Mouse (Mus musculus): ENCODE results near the gene Krt13.

Gene Krt13

DNA sequence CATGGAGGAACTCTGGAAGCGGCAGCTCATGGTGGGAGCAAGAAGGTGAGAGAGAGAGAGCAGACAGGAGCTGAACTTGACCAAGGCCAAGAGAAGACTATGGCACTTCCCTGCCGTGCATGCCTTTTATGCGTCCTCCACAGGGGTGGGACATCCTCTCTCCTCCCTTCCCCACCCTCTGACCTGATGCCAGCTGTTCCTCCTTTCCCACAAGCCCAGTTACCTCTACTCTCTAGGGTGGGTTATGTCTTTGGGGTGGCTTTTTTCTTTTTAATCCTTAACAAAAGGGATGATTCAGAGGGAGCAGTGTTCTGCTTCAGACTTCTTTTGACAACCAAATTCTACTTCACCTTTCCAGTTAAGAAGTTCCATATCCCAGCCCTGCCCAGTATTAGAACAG is at the start of gene Krt13:
Gene Krt13 (minus strand): TSS at position 101 of the 400 bp plus-strand sequence.
- POLR2A ChIA-PET: interaction anchor here in 2 of 4 experiments (0.6 to 1.0 kb wide), 2 partner anchors 13 to 178 kb away, joined by 3 to 4 read pairs; no protein-coding TSS in a partner anchor
- CTCF ChIA-PET: interaction anchor here in 1 of 4 experiments (0.9 kb wide), 1 partner anchor 161 kb away, joined by 3 read pairs; no protein-coding TSS in a partner anchor

DNA sequence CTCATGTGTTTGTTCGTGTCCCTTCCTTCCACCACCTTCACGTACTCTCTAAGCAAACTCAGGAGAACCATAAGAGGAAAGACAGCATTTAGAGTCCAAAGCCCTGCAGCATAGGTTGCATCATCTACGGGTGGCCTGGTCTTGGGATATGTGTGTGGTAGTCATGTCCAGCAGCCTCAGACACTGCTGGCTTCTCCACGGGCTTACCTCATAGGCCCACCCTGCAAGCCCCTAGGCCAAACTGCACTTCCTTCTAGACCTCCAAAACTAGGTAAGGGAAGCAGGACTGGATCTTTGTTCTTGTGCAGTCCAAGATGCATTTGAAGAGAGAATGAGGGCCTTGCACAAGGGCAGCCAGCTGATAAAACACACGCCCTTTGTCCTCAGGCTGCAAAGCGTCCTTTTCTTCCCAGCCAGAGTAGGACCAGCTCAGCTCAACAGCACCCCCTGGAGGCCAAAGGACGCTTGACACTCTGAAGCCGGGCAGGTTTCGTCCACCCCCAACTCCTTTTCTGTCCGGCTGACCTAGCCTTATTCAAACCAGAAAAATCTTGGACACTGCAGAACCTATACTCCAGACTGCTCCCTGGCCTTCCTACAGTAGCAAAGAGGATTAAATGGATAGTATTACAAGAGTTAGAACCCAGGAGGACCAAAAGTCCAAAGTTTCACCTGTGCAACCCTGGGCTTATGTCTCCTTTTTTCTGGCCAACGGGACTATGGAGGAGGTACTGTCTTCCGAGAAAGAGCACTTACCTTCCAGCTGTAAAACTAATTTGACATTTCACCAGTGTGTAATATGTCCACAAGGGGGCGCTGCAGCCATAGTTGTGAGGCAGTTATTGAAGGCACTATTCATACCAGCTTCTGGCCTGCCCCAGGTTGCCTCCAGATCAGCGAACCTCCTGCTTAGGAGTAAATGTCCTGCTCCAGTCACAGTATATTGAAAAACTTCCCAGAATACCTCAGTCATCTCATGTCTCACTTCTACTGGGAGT is 47.7 kb upstream of the Krt13 start:
- CTCF ChIA-PET: interaction anchor here (0.5 to 7.2 kb wide), 90 partner anchors 9 to 1370 kb away, joined by 3 to 125 read pairs (median 4); partner anchors contain the start of genes Krt14 (in 1 of the 4), Krt19 (in 1 of the 4), Krt32 (in 1 of the 4) and Krt33b (in 1 of the 4)
- POLR2A ChIA-PET: interaction anchor here (0.6 to 1.9 kb wide), 13 partner anchors 24 to 151 kb away, joined by 3 to 13 read pairs (median 3); no protein-coding TSS in a partner anchor

DNA sequence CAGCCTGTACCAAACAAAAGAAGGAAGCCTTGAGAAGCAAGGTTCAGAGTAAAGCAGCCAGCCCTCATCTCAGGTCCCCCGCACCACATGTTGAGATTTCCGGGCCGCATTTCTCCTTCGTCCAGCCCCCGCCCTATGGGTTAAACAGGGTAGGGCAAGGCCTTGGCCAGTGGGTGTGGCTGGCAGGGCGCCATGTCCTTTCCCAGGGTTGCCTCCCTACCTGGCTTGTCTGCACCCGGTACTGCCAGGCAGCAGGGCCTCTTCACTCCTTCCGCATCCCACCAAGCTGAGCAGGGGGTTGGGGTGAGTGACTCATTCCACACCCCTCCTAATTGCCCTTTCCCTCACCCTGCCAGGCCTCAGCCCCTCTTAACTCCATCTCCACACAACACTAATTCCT is 46.7 kb upstream of the Krt13 start:
- POLR2A ChIA-PET: interaction anchor here in 2 of 4 experiments (1.1 to 1.8 kb wide), 4 partner anchors 17 to 130 kb away, joined by 3 read pairs; no protein-coding TSS in a partner anchor
- CTCF ChIA-PET: interaction anchor here (0.5 to 7.2 kb wide), 19 partner anchors 8 to 715 kb away, joined by 3 to 125 read pairs (median 9); no protein-coding TSS in a partner anchor

DNA sequence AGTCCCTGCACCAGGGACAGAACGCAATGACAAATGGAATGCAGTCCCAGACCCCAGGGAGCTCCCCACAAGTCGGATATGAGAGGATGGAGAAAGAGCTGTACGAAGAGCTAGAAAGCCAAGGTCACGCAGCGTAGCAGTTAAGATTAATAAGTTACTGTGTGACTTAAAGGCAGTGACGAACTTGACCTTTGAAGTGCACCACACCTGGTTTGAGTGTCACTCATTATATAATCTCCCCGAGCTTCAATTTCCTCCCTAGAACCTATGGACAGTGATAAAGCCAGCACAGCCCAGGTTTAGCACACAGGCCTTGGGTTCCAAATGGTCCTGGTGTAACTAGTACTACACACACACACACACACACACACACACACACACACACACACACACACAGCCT is 43.0 kb upstream of the Krt13 start:
- ChIA-PET POLR2A (interaction anchor here in 3 of 4 experiments (0.6 to 1.5 kb wide), 6 partner anchors 27 to 801 kb away, joined by 3 to 4 read pairs (median 4); partner anchors contain the start of gene Eif1 (in 1 of the 3)), CTCF (interaction anchor here in 3 of 4 experiments (0.5 to 2.3 kb wide), 10 partner anchors 35 to 779 kb away, joined by 3 to 10 read pairs (median 3); no protein-coding TSS in a partner anchor)

DNA sequence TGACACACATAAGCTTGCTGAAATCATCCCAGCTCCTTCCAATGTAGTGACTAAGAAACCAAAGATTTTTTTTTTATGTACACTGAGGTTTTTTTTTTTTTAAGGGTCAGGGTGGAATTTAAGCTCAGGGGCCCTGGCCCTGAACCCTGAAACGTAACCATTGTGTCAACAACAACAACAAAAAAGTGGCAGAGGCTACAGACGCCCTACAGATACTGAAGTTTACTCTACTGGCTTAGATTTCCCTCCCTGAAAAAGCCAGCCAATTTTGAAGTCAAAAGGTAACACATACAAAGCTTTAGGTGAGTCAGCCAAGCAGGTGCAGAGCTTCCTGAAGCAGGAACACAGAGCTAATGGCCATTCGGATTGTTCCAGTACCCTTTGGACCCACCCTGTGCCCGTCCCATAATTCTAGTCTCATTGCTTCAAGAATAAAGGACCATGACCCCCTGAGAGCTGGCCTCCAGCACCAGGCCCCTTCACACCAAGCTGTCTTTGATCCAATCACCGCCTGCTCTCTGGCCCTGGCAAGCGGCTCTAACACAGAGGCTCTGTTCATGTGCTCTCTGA is 36.6 kb upstream of the Krt13 start:
- ChIA-PET CTCF (interaction anchor here in 3 of 4 experiments (0.6 to 1.5 kb wide), 6 partner anchors 10 to 140 kb away, joined by 3 to 7 read pairs (median 4); no protein-coding TSS in a partner anchor), POLR2A (interaction anchor here in 1 of 4 experiments (0.6 to 1.6 kb wide), 3 partner anchors 13 to 18 kb away, joined by 3 to 6 read pairs (median 3); no protein-coding TSS in a partner anchor)

DNA sequence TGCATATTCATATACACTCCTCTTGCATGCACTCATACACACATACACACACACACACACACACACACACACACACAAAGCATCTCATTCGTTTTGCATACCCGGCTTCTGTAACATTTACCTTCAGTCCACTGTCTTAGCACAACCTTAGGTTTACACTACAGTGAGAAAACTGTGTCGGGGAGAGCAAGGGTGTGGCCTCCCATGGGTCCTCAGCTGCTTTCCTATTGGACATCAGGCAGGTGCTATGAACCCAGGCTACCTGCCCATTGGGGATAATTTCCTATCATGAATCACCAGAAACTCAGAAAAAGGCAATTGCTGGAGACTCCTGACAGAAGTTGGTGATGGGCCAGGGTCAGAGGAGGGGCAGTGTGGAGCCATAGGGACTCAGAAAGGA is 36.0 kb upstream of the Krt13 start:
- POLR2A ChIA-PET: interaction anchor here in 1 of 4 experiments (0.8 to 1.6 kb wide), 2 partner anchors 12 to 17 kb away, joined by 3 to 6 read pairs; no protein-coding TSS in a partner anchor
- CTCF ChIA-PET: interaction anchor here in 3 of 4 experiments (0.9 to 1.5 kb wide), 5 partner anchors 12 to 141 kb away, joined by 3 to 7 read pairs (median 5); no protein-coding TSS in a partner anchor

DNA sequence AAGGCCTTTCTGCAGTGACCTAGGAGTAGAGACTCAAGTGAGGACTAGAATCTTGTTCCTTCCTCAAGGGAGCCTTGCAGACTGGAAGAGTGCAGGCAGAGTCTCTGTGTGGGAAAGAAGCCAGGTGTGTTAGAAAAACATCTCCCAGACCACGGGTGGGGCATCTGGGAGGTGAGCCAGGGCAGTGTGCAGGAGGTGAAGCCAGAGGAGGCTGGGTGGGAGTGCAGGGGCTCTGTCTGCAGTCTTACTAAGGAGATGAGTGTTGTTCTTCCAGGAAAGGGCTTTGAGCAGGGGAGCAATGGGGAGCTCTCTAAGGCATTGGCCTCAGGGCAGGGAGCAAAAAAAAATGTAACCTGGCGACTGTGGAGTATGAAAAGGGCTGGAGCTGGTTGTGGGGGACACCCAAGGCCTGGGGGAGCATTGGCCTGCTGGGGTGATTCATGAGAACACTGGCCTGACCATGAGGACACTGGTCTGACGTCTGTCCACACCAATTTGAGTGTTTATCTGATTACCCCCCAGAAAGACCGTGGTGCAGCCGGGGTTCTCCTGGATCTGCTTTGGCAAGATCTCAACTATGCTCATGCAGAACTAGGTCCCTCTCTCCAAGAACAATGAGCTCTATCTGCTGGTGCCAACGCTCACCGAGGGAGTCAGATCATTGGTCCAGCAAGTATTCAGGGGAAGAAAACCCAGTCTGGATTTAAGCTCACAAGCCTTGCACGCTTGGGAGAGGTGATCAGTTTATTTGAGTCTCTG is 34.3 kb upstream of the Krt13 start:
- ChIA-PET CTCF (interaction anchor here (0.5 to 1.9 kb wide), 4 partner anchors 11 to 131 kb away, joined by 3 to 6 read pairs (median 4); no protein-coding TSS in a partner anchor), POLR2A (interaction anchor here in 3 of 4 experiments (0.6 kb wide), 3 partner anchors 123 to 549 kb away, joined by 3 to 8 read pairs (median 3); no protein-coding TSS in a partner anchor)

DNA sequence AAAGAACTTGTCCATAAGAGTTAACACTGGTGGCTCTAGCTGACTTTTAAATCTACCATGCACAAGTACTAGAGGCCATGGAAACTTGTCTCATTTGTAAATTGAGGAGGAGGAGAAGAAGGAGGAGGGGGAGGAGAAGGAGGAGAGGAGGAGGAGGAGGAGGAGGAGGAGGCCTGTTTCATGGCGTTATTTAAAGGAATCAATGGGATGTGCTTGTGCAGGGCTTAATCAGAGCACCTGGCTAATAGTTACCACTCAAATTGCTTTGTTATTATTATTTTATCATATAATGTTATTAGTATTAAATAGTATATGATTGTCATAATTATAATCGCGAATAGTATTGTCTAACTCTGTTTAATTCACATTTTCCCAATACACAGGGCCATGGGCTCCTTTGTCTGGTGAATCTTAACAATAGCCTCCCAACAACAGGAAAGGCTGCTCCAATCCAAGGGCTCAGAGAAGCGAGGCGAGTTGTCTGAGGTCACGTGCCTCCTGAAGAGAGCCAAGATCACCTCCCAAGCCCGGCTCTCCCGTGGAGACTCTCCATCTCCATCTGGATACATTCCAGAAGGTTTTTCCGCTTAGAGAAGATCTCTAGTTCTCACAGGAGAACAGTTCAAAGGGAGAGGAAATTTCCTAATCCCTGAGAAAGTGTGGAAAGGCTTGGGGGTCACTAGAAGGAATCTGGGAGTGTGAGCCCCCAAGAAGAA is 27.4 kb upstream of the Krt13 start, which contains the start of gene Krt19:
Gene Krt19 (minus strand): TSS at position 51 of the 716 bp plus-strand sequence.
- CTCF ChIA-PET: interaction anchor here in 3 of 4 experiments (0.6 to 1.3 kb wide), 6 partner anchors 9 to 243 kb away, joined by 3 to 8 read pairs (median 4); no protein-coding TSS in a partner anchor
- POLR2A ChIA-PET: interaction anchor here in 3 of 4 experiments (0.5 to 1.0 kb wide), 5 partner anchors 127 to 450 kb away, joined by 3 to 4 read pairs (median 3); partner anchors contain the start of gene Eif1 (in 1 of the 3)

DNA sequence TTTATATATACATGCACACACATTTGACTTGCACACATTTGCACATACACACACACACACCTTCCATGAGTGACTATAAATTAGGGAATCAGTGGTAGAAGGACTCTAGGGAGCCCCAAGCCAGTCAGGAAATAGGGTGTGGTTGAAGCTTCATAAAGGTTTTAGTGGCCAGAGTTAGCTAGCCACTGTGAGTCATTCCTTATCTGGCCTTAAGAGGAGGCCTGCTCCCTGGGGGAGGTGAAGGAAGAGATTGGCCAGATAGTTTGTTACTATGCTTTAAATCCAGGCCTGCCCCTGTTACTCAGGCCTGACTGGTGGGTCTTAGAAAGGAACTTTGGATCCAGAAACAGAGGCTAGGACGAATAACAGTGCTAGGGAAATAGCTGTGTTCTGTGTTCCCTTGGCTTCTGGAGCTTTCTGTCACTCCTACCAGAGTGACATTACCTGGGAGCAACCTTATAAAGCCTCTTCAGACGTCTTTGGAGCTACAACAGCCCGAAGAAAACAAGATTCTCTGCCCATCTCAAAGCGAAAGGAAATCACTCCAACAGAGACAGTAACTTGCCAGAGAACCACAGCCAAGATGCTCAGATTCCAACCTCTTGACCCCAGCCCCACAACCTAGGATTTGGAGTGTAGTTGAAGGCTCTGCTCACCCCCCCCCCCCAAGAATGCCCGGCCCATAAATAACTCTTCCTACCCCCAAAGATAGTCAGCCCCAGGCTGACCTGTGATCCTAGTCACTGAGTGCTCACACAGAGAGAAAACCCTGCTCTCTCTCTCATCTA is 26.4 kb upstream of the Krt13 start:
- CTCF ChIA-PET: interaction anchor here in 3 of 4 experiments (0.7 to 1.3 kb wide), 5 partner anchors 21 to 855 kb away, joined by 3 to 6 read pairs (median 3); no protein-coding TSS in a partner anchor
- POLR2A ChIA-PET: interaction anchor here in 2 of 4 experiments (0.5 to 0.7 kb wide), 3 partner anchors 80 to 176 kb away, joined by 3 to 5 read pairs (median 4); partner anchors contain the start of gene Eif1 (in 1 of the 2)

DNA sequence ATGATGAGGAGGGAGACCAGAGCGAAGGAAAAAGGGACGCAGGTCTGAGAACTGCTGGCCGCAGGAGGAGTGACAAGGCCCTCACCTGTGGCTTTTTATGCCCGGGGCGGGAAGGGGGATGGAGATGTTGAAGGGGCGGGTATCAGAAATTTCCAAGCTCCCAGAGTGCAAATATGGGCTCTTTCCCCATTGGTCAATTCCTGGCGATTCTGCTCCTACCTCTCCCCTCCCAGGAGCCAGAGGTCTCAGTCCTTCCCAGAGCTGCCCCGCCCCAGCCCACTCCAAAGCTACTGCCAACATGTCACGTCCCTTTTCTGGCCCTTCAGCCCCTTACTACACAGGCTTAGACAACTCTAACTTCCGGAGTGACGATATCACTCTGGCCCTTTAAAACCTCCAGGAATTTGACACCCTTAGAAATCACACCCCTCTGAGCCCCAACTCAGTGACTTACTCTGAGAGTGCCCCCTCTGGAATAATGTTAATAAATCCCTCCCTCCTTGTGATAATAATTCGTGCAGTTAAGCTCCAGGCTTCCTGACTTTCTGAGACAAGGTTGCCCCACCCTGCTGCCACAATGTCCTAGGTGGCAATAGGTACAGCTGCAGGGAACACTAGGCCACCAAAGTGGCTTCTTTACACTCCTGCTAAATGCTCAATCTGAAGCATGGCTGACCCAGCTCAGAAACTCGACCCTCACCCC is 24.6 kb upstream of the Krt13 start:
- POLR2A ChIA-PET: interaction anchor here in 3 of 4 experiments (0.7 to 3.4 kb wide), 20 partner anchors 8 to 174 kb away, joined by 3 to 22 read pairs (median 4); partner anchors contain the start of genes Eif1 (in 3 of the 3) and Krt15 (in 1 of the 3)
- CTCF ChIA-PET: interaction anchor here in 3 of 4 experiments (0.8 to 2.6 kb wide), 9 partner anchors 9 to 137 kb away, joined by 3 to 17 read pairs (median 5); no protein-coding TSS in a partner anchor

DNA sequence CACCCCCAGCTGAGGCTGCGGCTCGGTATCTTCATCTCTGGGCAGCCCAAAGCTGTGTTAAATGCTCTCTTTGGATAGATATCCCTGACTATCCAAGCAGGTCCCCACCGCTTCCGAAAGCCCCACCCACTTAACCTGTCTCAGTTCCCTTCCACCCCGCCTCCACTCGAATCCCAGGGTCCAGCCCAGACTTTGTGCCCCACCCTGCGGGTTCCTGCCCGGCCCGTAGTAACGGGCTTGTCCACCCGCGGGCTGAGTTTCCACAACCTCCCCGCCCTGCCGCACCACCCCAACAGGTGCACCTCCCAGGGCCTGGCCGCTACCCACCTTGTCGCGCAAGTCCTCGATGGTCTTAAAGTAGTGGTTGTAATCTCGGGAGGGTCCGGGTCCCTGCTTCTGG is 23.7 kb upstream of the Krt13 start:
- POLR2A ChIA-PET: interaction anchor here (0.7 to 3.4 kb wide), 16 partner anchors 9 to 177 kb away, joined by 3 to 22 read pairs (median 4); partner anchors contain the start of genes Eif1 (in 3 of the 4), Krt15 (in 1 of the 4) and Krt17 (in 1 of the 4)
- CTCF ChIA-PET: interaction anchor here (0.6 to 2.6 kb wide), 10 partner anchors 10 to 482 kb away, joined by 3 to 17 read pairs (median 4); no protein-coding TSS in a partner anchor

DNA sequence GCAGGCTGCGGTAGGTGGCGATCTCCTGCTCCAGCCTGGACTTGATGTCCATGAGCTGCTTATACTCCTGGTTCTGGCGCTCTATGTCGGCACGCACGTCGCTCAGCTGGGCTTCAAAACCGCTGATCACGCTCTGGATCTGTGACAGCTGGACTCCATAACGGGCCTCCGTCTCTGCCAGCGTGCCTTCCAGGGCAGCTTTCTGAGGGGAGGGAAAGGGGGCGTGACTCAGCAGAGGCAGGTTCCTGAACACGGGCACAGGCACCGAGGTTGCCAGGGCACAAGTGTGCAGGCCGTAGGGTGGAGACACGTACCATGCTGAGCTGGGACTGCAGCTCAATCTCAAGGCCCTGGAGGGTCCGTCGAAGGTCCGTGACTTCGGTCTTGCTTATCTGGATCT is 19.6 kb upstream of the Krt13 start:
- CTCF ChIA-PET: interaction anchor here (0.6 to 1.5 kb wide), 6 partner anchors 11 to 622 kb away, joined by 3 to 9 read pairs (median 3); no protein-coding TSS in a partner anchor

DNA sequence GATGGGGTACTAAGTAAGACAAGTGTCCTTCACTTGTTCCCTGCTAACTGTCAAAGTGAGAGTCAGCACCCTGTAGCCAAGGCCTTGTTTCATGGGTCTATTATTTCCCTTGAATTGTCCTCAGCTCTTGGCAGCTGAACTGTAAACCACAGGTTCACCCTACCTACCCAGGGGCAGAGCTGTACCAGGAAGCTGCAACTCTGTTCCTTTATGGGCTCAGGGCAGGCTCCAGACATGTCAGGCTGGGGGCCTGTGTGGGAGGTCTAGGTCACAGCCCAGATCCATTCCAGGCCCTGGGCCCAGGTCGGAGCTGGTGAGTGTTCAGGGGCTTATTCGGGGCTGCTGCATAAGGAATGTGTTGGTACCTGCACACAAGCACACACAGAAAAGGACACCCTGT is 18.0 kb upstream of the Krt13 start:
- CTCF ChIA-PET: interaction anchor here in 2 of 4 experiments (0.7 to 2.3 kb wide), 7 partner anchors 9 to 159 kb away, joined by 3 to 8 read pairs (median 4); partner anchors contain the start of gene Krt19 (in 1 of the 2)
- POLR2A ChIA-PET: interaction anchor here in 3 of 4 experiments (0.6 to 1.5 kb wide), 5 partner anchors 10 to 711 kb away, joined by 3 to 6 read pairs (median 6); partner anchors contain the start of gene Eif1 (in 1 of the 3)

More for the DNA sequence above, 19.6 kb upstream of the Krt13 start:
- POLR2A ChIA-PET: interaction anchor here in 2 of 4 experiments (0.5 to 1.5 kb wide), 4 partner anchors 12 to 609 kb away, joined by 3 to 6 read pairs (median 3); no protein-coding TSS in a partner anchor

DNA sequence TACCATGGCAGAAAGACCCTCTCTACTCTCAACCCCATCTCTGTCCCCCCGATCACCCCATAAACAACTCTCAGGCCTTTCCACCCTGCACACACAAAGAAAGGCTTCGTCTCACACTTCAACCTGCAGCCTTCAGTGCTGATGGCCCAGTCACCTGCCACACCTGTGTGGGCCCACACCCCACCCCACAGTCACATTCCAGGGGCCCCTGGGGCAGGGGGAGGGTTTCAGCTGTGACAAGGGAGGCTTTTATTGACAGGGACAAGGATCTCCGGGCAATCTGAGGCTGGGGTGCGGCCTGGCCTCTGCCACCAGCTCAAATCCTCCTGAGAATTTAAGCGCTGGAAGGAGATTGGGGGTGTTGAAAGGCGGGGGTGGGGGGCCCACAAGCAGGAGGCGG is 17.4 kb upstream of the Krt13 start:
- ChIA-PET POLR2A (interaction anchor here in 2 of 4 experiments (0.6 to 1.9 kb wide), 7 partner anchors 10 to 627 kb away, joined by 3 to 6 read pairs (median 3); partner anchors contain the start of gene Eif1 (in 1 of the 2)), CTCF (interaction anchor here in 3 of 4 experiments (0.6 to 2.3 kb wide), 7 partner anchors 30 to 144 kb away, joined by 3 to 6 read pairs (median 4); no protein-coding TSS in a partner anchor)
